Mouse (Mus musculus) fat pad, adult 2 months (tissue): ENCODE measurements around the gene Arf5.

Experiments
- DNase-seq: peaks from one replicate; pipeline ENCODE4 v3.0.0-alpha.2; 2011; ENCODE audit warnings: low read depth, low spot score; ENCODE audit errors: extremely low read depth

Gene Arf5

GRCm38 (mm10) chr6:28427096-28427839 lies 3.9 kb downstream of the Arf5 start, which contains the start of gene Fscn3:
TSS of gene Fscn3 (plus strand) at chr6:28427789.
- no peak for DNase-seq

DNA sequence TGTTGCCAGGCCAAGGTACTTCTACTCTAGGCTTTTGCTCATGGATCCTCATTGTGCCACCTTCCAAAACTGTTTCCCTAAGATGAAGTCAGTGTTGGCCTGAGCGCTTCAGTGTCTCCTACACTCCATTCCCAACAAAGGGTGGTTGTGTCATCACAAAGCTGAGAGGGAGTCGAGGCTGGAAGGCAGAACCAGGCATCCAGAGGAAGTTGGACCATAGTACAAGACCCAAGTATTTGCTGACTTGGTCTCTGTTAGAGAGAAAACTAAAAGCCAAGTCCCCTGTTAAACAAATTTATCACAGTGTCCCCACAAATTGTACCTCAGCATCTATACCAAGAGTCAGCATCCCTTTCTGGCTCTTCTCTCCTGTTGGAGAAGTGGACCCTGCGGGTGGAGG lies 4.9 kb downstream of the Arf5 start, which contains the start of gene Gcc1:
Gene Gcc1 (minus strand): TSS at position 101 of the 400 bp plus-strand sequence.
- no peak for DNase-seq

DNA sequence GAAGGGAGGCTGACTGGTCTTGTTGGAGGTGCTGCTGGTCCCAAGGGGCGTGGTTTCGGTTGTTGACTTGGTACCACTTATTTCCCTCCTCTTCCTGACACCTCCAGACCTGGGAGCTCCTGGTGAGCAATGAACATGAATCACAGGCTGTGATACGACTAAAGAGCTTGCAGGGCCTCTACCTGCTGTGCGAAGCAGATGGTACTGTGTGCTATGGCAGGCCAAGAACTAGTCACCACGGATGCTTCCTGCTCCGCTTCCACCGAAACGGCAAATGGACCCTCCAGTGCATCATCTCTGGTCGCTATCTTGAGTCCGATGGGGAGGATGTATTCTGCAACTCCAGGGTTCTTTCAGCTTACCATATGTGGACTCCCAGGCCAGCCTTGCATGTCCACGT lies 6.5 kb downstream of the Arf5 start:
- DNase-seq = no peak

DNA sequence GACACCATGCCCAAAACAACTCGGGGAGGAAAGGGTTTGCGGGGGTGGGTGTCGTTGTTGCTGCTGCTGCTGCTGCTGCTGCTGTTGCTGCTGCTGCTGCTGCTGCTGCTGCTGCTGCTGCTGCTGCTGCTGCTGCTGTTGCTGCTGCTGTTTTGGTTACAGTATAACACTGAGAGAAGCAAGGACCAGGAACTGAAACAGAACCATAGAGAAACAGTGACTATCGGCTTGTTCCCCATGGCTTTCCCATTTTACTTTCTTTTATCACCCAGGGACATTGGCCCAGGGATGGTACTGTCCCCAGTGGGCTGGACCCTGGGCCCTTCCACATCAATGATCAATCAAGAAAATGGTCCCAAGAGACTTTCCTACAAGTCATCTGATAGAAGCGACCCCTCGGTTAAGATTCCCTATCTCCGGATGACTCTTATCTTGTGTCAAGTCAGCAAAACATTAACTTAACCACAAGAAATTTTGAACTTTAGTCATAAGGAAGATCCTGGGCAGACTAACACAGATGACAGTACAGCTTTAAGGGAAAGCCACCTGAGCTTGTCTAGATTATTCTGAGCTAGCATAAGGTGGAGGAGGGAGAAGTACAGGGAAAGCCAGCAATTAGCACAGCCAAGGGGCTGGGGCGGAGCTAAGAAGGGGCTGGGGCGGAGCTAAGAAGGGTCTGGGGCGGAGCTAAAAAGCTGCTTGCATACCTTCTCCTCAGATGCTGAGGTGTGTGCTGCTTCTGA lies 7.6 kb downstream of the Arf5 start:
- DNase-seq = no peak

GRCm38 (mm10) chr6:28431538-28431855 lies 8.1 kb downstream of the Arf5 start:
- DNase-seq = no peak

DNA sequence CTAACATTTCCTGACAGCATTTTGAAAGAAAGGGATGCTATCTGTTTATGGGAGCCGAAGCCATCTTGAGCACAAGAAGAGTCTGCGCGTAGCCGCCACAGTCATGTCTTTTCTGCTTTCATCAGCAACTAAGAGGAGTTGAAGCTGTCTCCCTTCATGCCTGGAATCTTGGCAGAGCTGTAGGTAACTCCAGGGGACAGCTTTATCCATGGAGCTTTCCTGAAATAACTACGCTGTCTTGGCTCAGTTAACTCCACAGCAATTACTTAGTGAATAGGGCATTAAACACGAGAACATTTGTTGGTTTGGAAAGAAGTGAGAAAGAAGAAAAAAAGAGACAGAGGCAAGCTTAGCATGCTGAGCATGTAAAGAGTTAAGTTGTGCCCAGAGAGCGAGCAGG lies 24.6 kb downstream of the Arf5 start:
- DNase-seq = no peak

DNA sequence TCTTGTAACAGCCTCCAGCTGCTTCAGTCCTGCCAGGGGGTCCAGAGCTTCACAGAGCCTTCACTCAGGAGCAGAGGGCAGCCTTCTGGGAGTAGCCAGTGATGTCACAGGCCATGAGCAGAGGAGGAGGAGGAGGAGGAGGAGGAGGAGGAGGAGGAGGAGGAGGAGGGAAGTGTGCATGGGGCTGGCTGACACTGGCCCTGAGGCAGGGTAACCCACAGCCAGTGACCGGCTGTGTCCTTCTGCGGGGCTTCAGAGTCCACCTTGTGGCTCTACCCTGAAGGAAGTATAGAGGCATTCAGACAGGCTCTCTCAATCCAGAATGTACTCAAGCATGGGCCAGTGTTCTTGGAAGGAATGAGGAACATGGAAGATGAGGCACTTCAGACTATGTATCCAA lies 25.9 kb downstream of the Arf5 start, which contains the start of gene Pax4:
Gene Pax4 (minus strand): TSS at position 101 of the 400 bp plus-strand sequence.
- no peak for DNase-seq

GRCm38 (mm10) chr6:28450481-28450880 lies 27.1 kb downstream of the Arf5 start:
- no peak for DNase-seq

- DNase-seq = no peak
These were observed 27.6 kb downstream of the Arf5 start for GRCm38 (mm10) chr6:28450977-28451376.

GRCm38 (mm10) chr6:28459221-28459668 lies 35.9 kb downstream of the Arf5 start:
- peak; percentile 52 for DNase-seq

DNA sequence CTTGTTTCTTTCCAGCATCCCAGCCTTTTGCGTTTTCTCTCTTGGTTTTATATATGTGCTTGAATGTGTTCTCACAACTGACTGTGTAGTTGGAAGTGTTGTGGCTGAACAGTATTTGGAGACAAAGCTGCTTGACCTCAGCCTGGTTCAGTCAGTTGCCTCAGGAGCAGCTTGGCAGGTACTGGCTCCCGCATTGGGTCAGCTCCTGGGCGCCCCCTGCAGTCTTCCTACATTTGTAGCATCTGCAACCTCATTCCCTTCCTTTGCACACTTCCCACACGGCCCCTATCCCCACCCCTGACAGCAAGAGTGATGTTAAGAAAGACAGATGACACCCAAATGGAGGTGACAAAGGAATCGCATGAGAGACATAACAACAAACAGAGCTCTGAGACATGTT lies 37.2 kb downstream of the Arf5 start:
- no peak for DNase-seq

GRCm38 (mm10) chr6:28464630-28465029 lies 41.3 kb downstream of the Arf5 start:
- peak; percentile 36 for DNase-seq

- no peak for DNase-seq
These were observed 46.8 kb downstream of the Arf5 start for GRCm38 (mm10) chr6:28470017-28470602.

DNA sequence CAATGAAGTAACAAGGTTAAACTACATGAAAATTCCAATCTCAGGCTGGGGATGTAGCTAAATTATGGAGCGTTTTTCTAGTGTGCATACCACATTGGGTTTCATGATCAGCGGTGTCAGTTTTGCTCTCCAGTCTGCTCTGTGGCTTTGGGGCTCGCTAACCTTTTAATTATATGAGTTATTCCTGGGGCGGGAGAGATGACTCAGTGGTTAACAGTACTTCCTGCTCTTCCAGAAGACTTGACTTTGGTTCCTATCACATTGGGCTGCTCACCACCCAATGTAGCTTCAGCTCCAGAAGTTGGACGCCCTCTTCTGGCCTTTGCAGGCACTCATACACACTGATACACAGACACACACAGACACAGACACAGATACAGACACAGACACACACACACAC lies 47.3 kb downstream of the Arf5 start:
- DNase-seq = no peak

GRCm38 (mm10) chr6:28471284-28472035 lies 48.1 kb downstream of the Arf5 start:
- no peak for DNase-seq

DNA sequence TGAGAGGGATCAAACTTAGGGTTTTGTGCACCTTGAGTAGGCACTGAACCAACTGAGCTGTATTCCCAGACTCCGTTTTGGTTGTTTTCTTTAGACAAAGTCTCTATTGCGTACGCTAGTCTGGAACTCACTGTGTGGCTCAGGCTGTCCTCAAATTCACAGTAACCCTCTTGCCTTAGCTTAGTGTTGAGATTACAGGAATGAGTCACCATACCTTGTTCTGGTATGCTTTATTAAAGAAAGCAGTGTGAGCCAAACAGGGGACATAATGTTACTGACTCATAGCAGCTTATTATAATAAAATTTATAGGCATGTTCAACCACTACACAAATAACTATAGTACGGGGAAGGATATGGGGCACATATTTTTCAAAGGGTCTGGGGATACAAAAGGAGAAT lies 50.9 kb downstream of the Arf5 start:
- DNase-seq = no peak

DNA sequence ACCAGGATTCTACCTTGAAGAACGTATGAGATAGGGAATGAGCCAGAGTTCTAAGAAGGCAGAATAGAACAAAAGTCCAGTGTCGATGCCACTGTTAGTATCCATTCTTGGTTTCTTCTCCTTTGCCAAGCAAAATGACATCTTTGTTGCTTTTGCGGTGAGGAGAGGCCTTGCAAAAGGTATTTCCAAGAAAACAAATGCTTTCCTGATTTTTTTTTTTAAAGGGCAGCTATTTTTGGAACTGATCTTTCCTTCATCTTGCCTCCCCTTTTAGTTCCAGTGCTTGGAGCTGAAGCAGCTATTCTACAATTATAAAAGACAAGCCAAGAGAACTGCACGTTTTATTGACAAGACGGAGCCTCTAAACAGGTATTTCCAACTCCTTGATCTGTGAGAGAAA lies 51.5 kb downstream of the Arf5 start, which contains the start of gene Snd1:
Gene Snd1 (plus strand): TSS at position 301 of the 400 bp plus-strand sequence.
- DNase-seq = no peak
